Mouse (Mus musculus): ENCODE results near the gene Hnf1b. TPM values are rescaled to one million over a fixed set of nuclear protein-coding genes. Genes with fewer than 3 reads are reported as not detected.

Hnf1b gene
- polyA plus RNA-seq, 1 experiment from 2014 or later, result not detected

GRCm38 (mm10) chr11:83896430-83897410 is 46.9 kb downstream of the Hnf1b start:
- H3K27ac ChIP-seq (replicated peaks; ENCODE audit: low read depth, low read length), result no peak overlapping the region
- H3K4me1 ChIP-seq (ENCODE audit: control insufficient read depth, insufficient read depth, low read length), result no peaks in the 10 kb centered on the region
- DNase-seq (ENCODE audit: low spot score), result no peak
- no peak overlapping the region for H3K9ac ChIP-seq (ENCODE audit: low read depth, low read length)
- H3K4me3 ChIP-seq (ENCODE audit: low read depth, low read length), result no peak overlapping the region
- ATAC-seq (ENCODE audit: low read depth), result no peak
- WGBS, result 81% methylated on average over 16 of the region's 16 CpGs
- H3K9me3 ChIP-seq (ENCODE audit: control insufficient read depth, low read length), result no peaks in the 10 kb centered on the region
- H3K4me2 ChIP-seq (ENCODE audit: low read depth, low read length), result no peak overlapping the region
- no peaks in the 10 kb centered on the region for H3K27me3 ChIP-seq (replicated peaks; ENCODE audit: control insufficient read depth, insufficient read depth, low read length)
- H3K36me3 ChIP-seq (ENCODE audit: control insufficient read depth, insufficient read depth, low read length), result no peaks in the 10 kb centered on the region

GRCm38 (mm10) chr11:83897569-83897968 is 47.7 kb downstream of the Hnf1b start:
- H3K4me2 ChIP-seq (ENCODE audit: low read depth, low read length), result no peak overlapping the region
- H3K9ac ChIP-seq (ENCODE audit: low read depth, low read length), result no peak overlapping the region
- no peaks in the 10 kb centered on the region for H3K27me3 ChIP-seq (replicated peaks; ENCODE audit: control insufficient read depth, insufficient read depth, low read length)
- no peak for ATAC-seq (ENCODE audit: low read depth)
- H3K27ac ChIP-seq (replicated peaks; ENCODE audit: low read depth, low read length), result no peak overlapping the region
- no peaks in the 10 kb centered on the region for H3K9me3 ChIP-seq (ENCODE audit: control insufficient read depth, low read length)
- H3K4me3 ChIP-seq (ENCODE audit: low read depth, low read length), result no peak overlapping the region
- H3K36me3 ChIP-seq (ENCODE audit: control insufficient read depth, insufficient read depth, low read length), result no peaks in the 10 kb centered on the region
- no peak for DNase-seq (ENCODE audit: low spot score)
- WGBS, result 74% methylated on average over 7 of the region's 7 CpGs
- no peaks in the 10 kb centered on the region for H3K4me1 ChIP-seq (ENCODE audit: control insufficient read depth, insufficient read depth, low read length)

DNA sequence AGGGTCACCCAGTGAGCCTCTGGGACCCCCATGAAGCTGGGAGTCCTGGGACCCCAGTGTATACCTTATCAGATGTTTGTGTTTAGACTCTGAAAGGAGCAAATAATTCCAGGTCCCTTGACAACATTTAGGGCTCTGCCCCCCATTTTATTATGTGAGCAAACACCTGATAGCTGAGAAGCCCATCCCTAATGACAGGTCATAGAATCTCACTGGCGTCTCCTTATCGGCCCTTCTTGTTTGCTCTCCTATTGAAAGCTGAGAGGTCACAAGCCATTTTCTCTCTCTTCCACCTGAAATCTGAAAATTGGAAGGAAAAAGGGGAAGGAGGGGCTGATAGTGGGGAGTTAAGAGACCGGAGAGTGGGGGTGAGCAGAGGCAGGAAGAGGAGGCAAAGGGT is 52.9 kb downstream of the Hnf1b start:
- no peak overlapping the region for H3K4me3 ChIP-seq (ENCODE audit: low read depth, low read length)
- WGBS, result 79% methylated on average over 3 of the region's 3 CpGs
- H3K4me1 ChIP-seq (ENCODE audit: control insufficient read depth, insufficient read depth, low read length), result no peaks in the 10 kb centered on the region
- no peak for ATAC-seq (ENCODE audit: low read depth)
- no peak overlapping the region for H3K9ac ChIP-seq (ENCODE audit: low read depth, low read length)
- H3K27me3 ChIP-seq (replicated peaks; ENCODE audit: control insufficient read depth, insufficient read depth, low read length), result no peaks in the 10 kb centered on the region
- no peaks in the 10 kb centered on the region for H3K36me3 ChIP-seq (ENCODE audit: control insufficient read depth, insufficient read depth, low read length)
- no peak for DNase-seq (ENCODE audit: low spot score)
- no peak overlapping the region for H3K27ac ChIP-seq (replicated peaks; ENCODE audit: low read depth, low read length)
- H3K9me3 ChIP-seq (ENCODE audit: control insufficient read depth, low read length), result no peaks in the 10 kb centered on the region
- H3K4me2 ChIP-seq (ENCODE audit: low read depth, low read length), result no peak overlapping the region

GRCm38 (mm10) chr11:83905756-83906155 is 55.9 kb downstream of the Hnf1b start:
- Histone ChIP-seq H3K9ac (ENCODE audit: low read depth, low read length) (no peak overlapping the region), H3K4me1 (ENCODE audit: control insufficient read depth, insufficient read depth, low read length) (no peaks in the 10 kb centered on the region), H3K4me2 (ENCODE audit: low read depth, low read length) (no peak overlapping the region), H3K27ac (replicated peaks; ENCODE audit: low read depth, low read length) (no peak overlapping the region), H3K4me3 (ENCODE audit: low read depth, low read length) (no peak overlapping the region), H3K9me3 (ENCODE audit: control insufficient read depth, low read length) (no peaks in the 10 kb centered on the region), H3K36me3 (ENCODE audit: control insufficient read depth, insufficient read depth, low read length) (no peaks in the 10 kb centered on the region), H3K27me3 (replicated peaks; ENCODE audit: control insufficient read depth, insufficient read depth, low read length) (no peaks in the 10 kb centered on the region)
- DNase-seq (ENCODE audit: low spot score) (no peak), ATAC-seq (ENCODE audit: low read depth) (no peak)
- 52% methylated on average over 5 of the region's 5 CpGs for WGBS

- no peak overlapping the region for H3K9ac ChIP-seq (ENCODE audit: low read depth, low read length)
- no peaks in the 10 kb centered on the region for H3K4me1 ChIP-seq (ENCODE audit: control insufficient read depth, insufficient read depth, low read length)
- no peaks in the 10 kb centered on the region for H3K9me3 ChIP-seq (ENCODE audit: control insufficient read depth, low read length)
- H3K27ac ChIP-seq (replicated peaks; ENCODE audit: low read depth, low read length), result no peak overlapping the region
- no peaks in the 10 kb centered on the region for H3K36me3 ChIP-seq (ENCODE audit: control insufficient read depth, insufficient read depth, low read length)
- H3K27me3 ChIP-seq (replicated peaks; ENCODE audit: control insufficient read depth, insufficient read depth, low read length), result no peaks in the 10 kb centered on the region
- ATAC-seq (ENCODE audit: low read depth) (no peak), DNase-seq (ENCODE audit: low spot score) (no peak)
- H3K4me3 ChIP-seq (ENCODE audit: low read depth, low read length), result no peak overlapping the region
- 34% methylated on average over 7 of the region's 7 CpGs for WGBS
- H3K4me2 ChIP-seq (ENCODE audit: low read depth, low read length), result no peak overlapping the region
These were observed 58.5 kb downstream of the Hnf1b start for GRCm38 (mm10) chr11:83908376-83908775.

GRCm38 (mm10) chr11:83913824-83914311 is 64.0 kb downstream of the Hnf1b start:
- ATAC-seq (ENCODE audit: low read depth) (no peak), DNase-seq (ENCODE audit: low spot score) (no peak)
- Histone ChIP-seq H3K9me3 (ENCODE audit: control insufficient read depth, low read length) (no peaks in the 10 kb centered on the region), H3K4me2 (ENCODE audit: low read depth, low read length) (no peak overlapping the region), H3K36me3 (ENCODE audit: control insufficient read depth, insufficient read depth, low read length) (no peaks in the 10 kb centered on the region), H3K27me3 (replicated peaks; ENCODE audit: control insufficient read depth, insufficient read depth, low read length) (no peaks in the 10 kb centered on the region), H3K4me3 (ENCODE audit: low read depth, low read length) (no peak overlapping the region), H3K9ac (ENCODE audit: low read depth, low read length) (no peak overlapping the region), H3K4me1 (ENCODE audit: control insufficient read depth, insufficient read depth, low read length) (no peaks in the 10 kb centered on the region), H3K27ac (replicated peaks; ENCODE audit: low read depth, low read length) (no peak overlapping the region)
- 69% methylated on average over 8 of the region's 8 CpGs for WGBS

- no peak overlapping the region for H3K4me3 ChIP-seq (ENCODE audit: low read depth, low read length)
- H3K9ac ChIP-seq (ENCODE audit: low read depth, low read length), result no peak overlapping the region
- no peaks in the 10 kb centered on the region for H3K27me3 ChIP-seq (replicated peaks; ENCODE audit: control insufficient read depth, insufficient read depth, low read length)
- no peaks in the 10 kb centered on the region for H3K36me3 ChIP-seq (ENCODE audit: control insufficient read depth, insufficient read depth, low read length)
- no peak overlapping the region for H3K27ac ChIP-seq (replicated peaks; ENCODE audit: low read depth, low read length)
- no peaks in the 10 kb centered on the region for H3K4me1 ChIP-seq (ENCODE audit: control insufficient read depth, insufficient read depth, low read length)
- DNase-seq (ENCODE audit: low spot score), result no peak
- no peak overlapping the region for H3K4me2 ChIP-seq (ENCODE audit: low read depth, low read length)
- no peak for ATAC-seq (ENCODE audit: low read depth)
- WGBS, result 91% methylated on average over 4 of the region's 4 CpGs
- no peaks in the 10 kb centered on the region for H3K9me3 ChIP-seq (ENCODE audit: control insufficient read depth, low read length)
These were observed 64.6 kb downstream of the Hnf1b start for GRCm38 (mm10) chr11:83914501-83914900.

GRCm38 (mm10) chr11:83922600-83922999 is 72.7 kb downstream of the Hnf1b start:
- Histone ChIP-seq H3K9me3 (ENCODE audit: control insufficient read depth, low read length) (no peaks in the 10 kb centered on the region), H3K36me3 (ENCODE audit: control insufficient read depth, insufficient read depth, low read length) (no peaks in the 10 kb centered on the region), H3K27ac (replicated peaks; ENCODE audit: low read depth, low read length) (no peak overlapping the region), H3K9ac (ENCODE audit: low read depth, low read length) (no peak overlapping the region), H3K4me2 (ENCODE audit: low read depth, low read length) (no peak overlapping the region), H3K4me1 (ENCODE audit: control insufficient read depth, insufficient read depth, low read length) (no peaks in the 10 kb centered on the region), H3K27me3 (replicated peaks; ENCODE audit: control insufficient read depth, insufficient read depth, low read length) (no peaks in the 10 kb centered on the region), H3K4me3 (ENCODE audit: low read depth, low read length) (no peak overlapping the region)
- ATAC-seq (ENCODE audit: low read depth) (no peak), DNase-seq (ENCODE audit: low spot score) (no peak)
- WGBS, result 71% methylated on average over 2 of the region's 2 CpGs

GRCm38 (mm10) chr11:83927097-83927496 is 77.2 kb downstream of the Hnf1b start:
- H3K36me3 ChIP-seq (ENCODE audit: control insufficient read depth, insufficient read depth, low read length), result no peaks in the 10 kb centered on the region
- H3K27ac ChIP-seq (replicated peaks; ENCODE audit: low read depth, low read length), result no peak overlapping the region
- no peak overlapping the region for H3K9ac ChIP-seq (ENCODE audit: low read depth, low read length)
- no peak overlapping the region for H3K4me2 ChIP-seq (ENCODE audit: low read depth, low read length)
- WGBS, result 68% methylated on average over 3 of the region's 3 CpGs
- no peaks in the 10 kb centered on the region for H3K9me3 ChIP-seq (ENCODE audit: control insufficient read depth, low read length)
- no peaks in the 10 kb centered on the region for H3K27me3 ChIP-seq (replicated peaks; ENCODE audit: control insufficient read depth, insufficient read depth, low read length)
- ATAC-seq (ENCODE audit: low read depth) (no peak), DNase-seq (ENCODE audit: low spot score) (no peak)
- no peaks in the 10 kb centered on the region for H3K4me1 ChIP-seq (ENCODE audit: control insufficient read depth, insufficient read depth, low read length)
- H3K4me3 ChIP-seq (ENCODE audit: low read depth, low read length), result no peak overlapping the region
